Mouse (Mus musculus) fibroblast of lung, adult 2 months (primary cell): ENCODE results near the gene Osbpl10.

Experiments used
- DNase-seq: peaks from one replicate; pipeline ENCODE4 v3.0.0-alpha.2; 2011; ENCODE audit warnings: low read depth

The Osbpl10 gene

GRCm38 (mm10) chr9:115163693-115164092, 185.3 kb downstream of the Osbpl10 start:
- no peak for DNase-seq

- DNase-seq = no peak
Measured at GRCm38 (mm10) chr9:115164351-115164750, 186.0 kb downstream of the Osbpl10 start.

- no peak for DNase-seq
Measured at GRCm38 (mm10) chr9:115165996-115166395, 187.6 kb downstream of the Osbpl10 start.

- DNase-seq = no peak
Measured at GRCm38 (mm10) chr9:115169591-115169990, 191.2 kb downstream of the Osbpl10 start.

- DNase-seq = no peak
Measured at GRCm38 (mm10) chr9:115172096-115172495, 193.7 kb downstream of the Osbpl10 start.

GRCm38 (mm10) chr9:115179154-115179553, 200.8 kb downstream of the Osbpl10 start:
- no peak for DNase-seq

- DNase-seq = no peak
Measured at GRCm38 (mm10) chr9:115179935-115180334, 201.6 kb downstream of the Osbpl10 start.

- no peak for DNase-seq
Measured at GRCm38 (mm10) chr9:115186402-115186801, 208.0 kb downstream of the Osbpl10 start.

- DNase-seq = no peak
Measured at GRCm38 (mm10) chr9:115190376-115190942, 212.1 kb downstream of the Osbpl10 start.

GRCm38 (mm10) chr9:115192890-115193289, 214.5 kb downstream of the Osbpl10 start:
- no peak for DNase-seq

GRCm38 (mm10) chr9:115197082-115197481, 218.7 kb downstream of the Osbpl10 start:
- no peak for DNase-seq

- no peak for DNase-seq
Measured at GRCm38 (mm10) chr9:115200166-115200862, 221.9 kb downstream of the Osbpl10 start.

- DNase-seq = no peak
Measured at GRCm38 (mm10) chr9:115201264-115201663, 222.9 kb downstream of the Osbpl10 start.

GRCm38 (mm10) chr9:115203136-115203535, 224.8 kb downstream of the Osbpl10 start:
- no peak for DNase-seq

GRCm38 (mm10) chr9:115205491-115205890, 227.1 kb downstream of the Osbpl10 start:
- no peak for DNase-seq

- no peak for DNase-seq
Measured at GRCm38 (mm10) chr9:115206219-115206618, 227.8 kb downstream of the Osbpl10 start.

GRCm38 (mm10) chr9:115209737-115210136, 231.4 kb downstream of the Osbpl10 start:
- DNase-seq = no peak

- no peak for DNase-seq
Measured at GRCm38 (mm10) chr9:115210535-115210934, 232.2 kb downstream of the Osbpl10 start.

GRCm38 (mm10) chr9:115213755-115214264, 235.4 kb downstream of the Osbpl10 start:
- DNase-seq = no peak

GRCm38 (mm10) chr9:115214572-115215571, 236.5 kb downstream of the Osbpl10 start:
- DNase-seq = no peak

- no peak for DNase-seq
Measured at GRCm38 (mm10) chr9:115215830-115216701, 237.7 kb downstream of the Osbpl10 start.
